Comparison of ENCODE assay signal across 20 mouse cellular contexts in genomic region chr2:61193976-61194375, GRCm38 (mm10).
DNase-seq lines count a peak whose midpoint lies in the region; ATAC-seq and TF ChIP-seq lines count a peak whose summit lies in the region.
"Had no signal": no experiment of that assay in that cellular context is flagged by ENCODE, and none has a peak within 500 bp of the region (broad histone marks: within the 10 kb centered on the region; RNA-seq: fewer than 3 reads in every experiment).

No protein-coding gene starts in this region.

- H3K4me3 ChIP-seq in kidney, adult 2 months (ENCODE audit: insufficient read depth, low read depth, low read length) = no peak overlapping the region
- no peak overlapping the region for H3K4me3 ChIP-seq in kidney, embryonic 15.5 days (replicated peaks)
- H3K4me3 ChIP-seq in layer of hippocampus, adult 2 months = no peak overlapping the region
- H3K4me3 ChIP-seq: forebrain, embryonic 13.5 days; gastrocnemius, adult 2 months; heart, embryonic 12.5 days; hindbrain, embryonic 12.5 days had no signal

- H3K4me1 ChIP-seq in kidney, adult 2 months (ENCODE audit: control insufficient read depth, insufficient read depth, low read length) = no peaks in the 10 kb centered on the region
- peaks cover 10% of the 10 kb centered on the region for H3K4me1 ChIP-seq in kidney, embryonic 15.5 days

- no peak overlapping the region for H3K9ac ChIP-seq in kidney, embryonic 15.5 days
- H3K9ac ChIP-seq: forebrain, embryonic 13.5 days; forebrain, postnatal 0 days; heart, embryonic 12.5 days; hindbrain, embryonic 12.5 days had no signal

- peak; percentile 58 for DNase-seq in kidney, adult 2 months
- no peak for DNase-seq in kidney, postnatal 10 days
- peak; percentile 38 for DNase-seq in embryo, embryonic 11 days
- peak; percentile 5 to 16 for DNase-seq in kidney, postnatal 25 days
- no peak for DNase-seq in right cerebral cortex, adult 18-20 months
- no peak for DNase-seq in layer of hippocampus, adult 2 months (ENCODE audit: low spot score in 2 of 2)
- DNase-seq in cerebellum, postnatal 10 days = no peak
- DNase-seq: adrenal gland, adult 2 months; adrenal gland, postnatal 25 days; cerebellum, adult 11 months; cerebellum, adult 8-10 months; cerebellum, postnatal 25 days; forebrain, postnatal 0 days; gastrocnemius, adult 2 months; gastrocnemius, postnatal 25 days had no signal

- no peak for TF ChIP-seq POLR2A in kidney, adult 2 months (IDR thresholded peaks at IDR 0.05; ENCODE audit: low read depth, low read length)

- no peaks in the 10 kb centered on the region for H3K36me3 ChIP-seq in kidney, adult 2 months (ENCODE audit: control insufficient read depth, insufficient read depth, low read length)
- H3K36me3 ChIP-seq in kidney, embryonic 15.5 days = no peaks in the 10 kb centered on the region
- H3K36me3 ChIP-seq: heart, embryonic 12.5 days; hindbrain, embryonic 12.5 days had no signal

- ATAC-seq in kidney, embryonic 15.5 days (replicated peaks; ENCODE audit: low FRiP score) = no peak; the same call in 1 of the 2 replicates
- ATAC-seq: forebrain, embryonic 13.5 days; forebrain, postnatal 0 days; hindbrain, postnatal 0 days had no signal

- peak overlapping the region; percentile 9; the same call in 1 of the 2 replicates for H3K27ac ChIP-seq in kidney, adult 2 months (ENCODE audit: insufficient read depth, low read depth, low read length)
- 0 out of 2 replicates have a peak overlapping the region, but pooled peaks have one; percentile 11 for H3K27ac ChIP-seq in kidney, embryonic 15.5 days
- H3K27ac ChIP-seq in layer of hippocampus, adult 2 months = no peak overlapping the region
- H3K27ac ChIP-seq: forebrain, embryonic 13.5 days; gastrocnemius, adult 2 months; hindbrain, embryonic 12.5 days; hindbrain, postnatal 0 days had no signal

- H3K9me3 ChIP-seq in kidney, embryonic 15.5 days (replicated peaks) = no peaks in the 10 kb centered on the region
- H3K9me3 ChIP-seq: forebrain, embryonic 13.5 days; heart, embryonic 12.5 days; hindbrain, embryonic 12.5 days had no signal

- no peaks in the 10 kb centered on the region for H3K27me3 ChIP-seq in kidney, adult 2 months (replicated peaks; ENCODE audit: control insufficient read depth, insufficient read depth, low read length)
- no peaks in the 10 kb centered on the region for H3K27me3 ChIP-seq in kidney, embryonic 15.5 days
- H3K27me3 ChIP-seq: forebrain, embryonic 13.5 days; heart, embryonic 12.5 days; hindbrain, embryonic 12.5 days had no signal

- no peak for TF ChIP-seq CTCF in kidney, adult 2 months (conservative IDR thresholded peaks at IDR 0.05; ENCODE audit: insufficient read depth, insufficient read length, low read depth, low read length)
- TF ChIP-seq CTCF in layer of hippocampus, adult 2 months (conservative IDR thresholded peaks at IDR 0.05) = no peak

- WGBS in kidney, adult 2 months = 24% methylated on average over 2 of the region's 2 CpGs
- WGBS in kidney, embryonic 15.5 days = 18% methylated on average over 2 of the region's 2 CpGs

- no peak overlapping the region for H3K4me2 ChIP-seq in kidney, embryonic 15.5 days
- H3K4me2 ChIP-seq: forebrain, embryonic 13.5 days; heart, embryonic 12.5 days; hindbrain, embryonic 12.5 days had no signal

Comparison
In these comparisons a context has a peak if more than half of its experiments do, and no peak if none do; other contexts are left out.
1. DNase-seq: peak in kidney, adult 2 months (single experiment), embryo, embryonic 11 days (single experiment) and kidney, postnatal 25 days (2 of 2); none in kidney, postnatal 10 days (single experiment), right cerebral cortex, adult 18-20 months (single experiment), layer of hippocampus, adult 2 months (0 of 2) and cerebellum, postnatal 10 days (0 of 2).